Mouse (Mus musculus): ENCODE measurements at regions not wholly inside any gene's neighbourhood (a gene's known extent, or its start where the extent isn't known, plus 50 kb on each side); places are given as distances from the start of the nearest gene placed in this dataset.
"Not testable (repeated sequence)": the region's sequence is repeated elsewhere in the genome, so short reads cannot be mapped to it uniquely, and the experiment has no call there.

DNA sequence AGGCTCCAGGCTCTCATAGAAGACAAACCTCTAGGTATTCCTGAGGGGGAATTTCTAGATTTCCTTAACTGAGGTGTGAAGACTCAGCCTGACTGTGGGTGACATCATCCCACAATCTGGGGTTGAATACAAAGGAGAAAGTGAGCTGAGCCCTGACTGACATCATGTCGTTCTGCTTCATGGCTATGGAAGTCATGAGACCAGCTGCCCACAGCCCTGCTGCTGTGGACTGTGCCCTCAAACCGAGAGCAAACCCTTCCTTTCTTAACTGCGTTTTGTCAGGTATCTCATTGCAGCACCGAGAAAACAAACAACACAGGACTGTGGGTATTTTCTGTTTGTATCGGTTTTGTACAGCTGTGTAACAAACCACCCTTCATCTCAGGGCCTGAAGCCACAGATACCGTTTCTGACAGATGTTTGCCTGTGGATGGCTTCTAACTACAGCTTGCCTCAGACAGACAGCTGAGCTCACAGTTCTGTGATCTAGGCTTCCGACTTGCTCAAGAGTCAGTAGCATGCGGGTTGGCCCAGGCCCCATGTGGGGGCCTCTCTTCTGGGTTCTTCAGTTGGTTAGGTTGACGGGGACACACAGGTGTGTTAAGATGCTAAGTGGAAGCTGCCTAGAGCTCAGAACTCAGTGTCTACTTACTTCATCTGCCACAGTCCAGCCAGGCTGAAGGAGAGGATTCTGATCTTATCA lies 150.9 kb downstream of the Tpra1 start:
- no peak for DNase-seq (ENCODE audit: low read depth, low spot score)

DNA sequence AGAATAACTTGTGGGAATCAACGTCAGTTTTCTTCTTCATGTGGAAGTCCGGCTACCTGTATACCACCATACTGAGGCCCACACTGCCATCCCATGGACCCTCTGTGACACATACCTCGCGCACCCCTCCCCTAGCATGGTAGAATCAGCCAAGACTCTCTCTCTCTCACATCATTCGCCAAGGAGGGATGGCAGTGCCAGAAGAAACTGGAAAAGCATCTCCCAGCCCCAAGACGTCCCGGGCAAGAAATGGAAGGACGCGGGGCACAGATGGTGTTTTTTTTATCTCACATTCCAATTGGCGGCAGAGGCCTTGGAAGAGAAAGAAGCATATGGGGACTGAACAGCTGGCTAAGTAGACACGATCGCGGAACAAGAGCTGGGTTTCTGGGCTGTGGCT lies 152.0 kb downstream of the Tpra1 start:
- DNase-seq (ENCODE audit: low read depth, low spot score), result no peak

DNA sequence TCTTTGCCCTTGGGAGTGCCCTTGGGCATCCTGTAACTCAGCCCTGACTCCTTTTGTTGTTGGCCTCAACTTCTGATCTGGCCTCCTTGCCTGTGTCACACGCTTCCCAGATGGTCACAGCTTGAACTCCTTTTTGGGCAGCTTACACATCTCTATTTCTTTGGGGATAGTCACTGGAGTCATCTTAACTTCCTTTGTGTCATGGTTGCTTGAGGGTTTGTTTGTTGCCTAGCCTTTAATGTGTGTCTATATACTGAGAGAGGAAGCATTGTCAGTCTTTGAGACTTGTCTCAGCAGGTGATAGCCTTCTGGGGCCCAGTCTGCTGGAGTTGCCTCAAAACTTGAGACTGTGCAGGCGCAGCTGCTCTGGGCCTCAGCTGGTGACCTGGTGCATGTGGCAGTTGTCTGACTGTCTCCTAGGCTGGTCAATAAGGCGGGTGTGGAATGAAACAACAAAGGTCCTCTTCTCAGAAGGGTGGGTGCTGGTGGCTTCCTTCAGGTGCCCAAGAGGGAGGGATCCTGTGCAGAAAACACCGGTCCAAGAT lies 157.5 kb downstream of the Tpra1 start:
- DNase-seq (ENCODE audit: low read depth, low spot score), result no peak

DNA sequence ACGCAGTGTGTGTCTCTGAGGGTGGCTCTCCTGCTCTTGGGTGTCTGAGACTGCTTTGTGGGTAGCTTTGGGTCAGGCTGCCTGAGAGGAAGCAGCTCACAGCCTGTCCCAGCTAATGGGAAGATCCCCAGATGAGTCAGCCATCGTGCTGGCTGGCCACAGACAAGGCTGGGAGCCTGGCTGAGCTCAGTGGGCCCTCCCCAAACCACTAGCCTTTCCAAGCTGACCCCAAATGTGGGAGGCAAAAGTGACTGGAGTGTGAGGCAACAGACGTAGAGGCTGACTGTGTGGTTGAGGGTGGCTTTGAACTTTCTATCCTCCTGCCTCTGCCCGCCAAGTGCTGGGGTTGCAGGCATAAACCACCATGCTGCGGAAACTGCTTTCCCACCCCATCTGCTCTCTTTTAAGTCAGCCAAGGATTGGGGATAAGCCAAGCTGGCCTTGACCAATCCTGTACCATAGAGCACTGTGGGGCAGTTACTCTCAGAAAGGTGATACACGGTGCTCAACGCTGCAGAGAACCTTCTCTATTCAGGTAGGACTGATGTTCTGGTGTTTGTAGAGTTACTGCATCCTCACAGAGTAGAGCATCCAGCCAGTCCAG lies 163.0 kb downstream of the Tpra1 start:
- DNase-seq (ENCODE audit: low read depth, low spot score), result no peak

DNA sequence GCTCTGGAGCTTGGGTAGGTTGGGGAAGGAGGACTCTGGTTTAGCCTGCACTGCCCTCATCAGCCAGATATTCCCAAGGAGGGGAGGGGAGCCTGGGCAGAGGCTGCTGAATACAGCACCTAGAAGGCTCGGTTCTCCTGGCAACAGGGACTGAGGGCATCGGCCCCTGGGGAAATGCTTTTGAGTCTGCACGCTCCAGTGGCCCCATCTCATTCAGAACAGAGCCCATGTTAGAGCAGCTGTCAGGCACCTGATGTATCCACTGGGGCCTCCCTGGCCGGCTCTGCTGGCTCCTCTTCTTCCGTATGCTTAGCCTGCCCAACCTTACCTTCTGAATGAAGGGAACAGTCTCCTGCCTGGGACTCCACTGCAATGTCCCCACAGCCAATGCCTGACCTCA lies 164.5 kb downstream of the Tpra1 start:
- DNase-seq (ENCODE audit: low read depth, low spot score), result no peak

DNA sequence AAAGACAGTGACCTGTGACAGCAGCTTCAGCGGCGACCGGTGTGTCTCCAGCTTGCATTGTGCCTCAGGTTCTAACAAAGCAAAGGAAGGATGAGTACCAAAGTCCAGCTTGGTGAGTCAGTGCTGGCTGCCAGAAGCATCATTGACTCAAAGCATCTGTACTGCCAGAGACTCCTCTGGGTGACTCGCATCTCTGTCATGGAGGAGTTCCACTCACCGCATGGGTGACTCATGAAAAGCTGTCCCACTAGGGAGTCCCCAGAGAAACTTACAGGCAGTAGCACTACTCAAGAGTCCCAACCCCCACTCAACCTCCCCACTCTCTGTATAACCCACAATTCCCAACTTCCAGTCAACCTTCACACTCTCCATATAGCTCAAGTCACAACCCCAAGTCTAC lies 166.2 kb downstream of the Tpra1 start:
- no peak for DNase-seq (ENCODE audit: low read depth, low spot score)

DNA sequence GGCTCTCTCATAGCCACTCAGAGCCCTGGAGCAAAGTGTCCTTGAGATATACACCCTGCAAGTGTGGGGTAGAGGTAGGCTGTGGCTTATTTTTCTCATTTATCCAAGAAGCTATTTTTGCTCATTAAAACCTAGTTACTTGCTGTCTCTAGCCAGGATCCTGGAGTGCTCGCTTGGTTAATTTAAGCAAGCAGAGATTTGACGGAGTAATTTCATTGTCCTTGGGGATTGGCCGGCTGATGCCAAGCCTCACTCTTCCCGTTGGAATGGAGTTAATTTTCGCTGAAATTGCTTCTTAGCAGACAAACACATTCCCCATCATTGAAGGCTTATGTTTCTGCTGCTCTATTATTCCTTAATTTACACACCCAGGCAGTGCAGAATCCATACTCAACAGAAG lies 167.1 kb downstream of the Tpra1 start:
- no peak for DNase-seq (ENCODE audit: low read depth, low spot score)

DNA sequence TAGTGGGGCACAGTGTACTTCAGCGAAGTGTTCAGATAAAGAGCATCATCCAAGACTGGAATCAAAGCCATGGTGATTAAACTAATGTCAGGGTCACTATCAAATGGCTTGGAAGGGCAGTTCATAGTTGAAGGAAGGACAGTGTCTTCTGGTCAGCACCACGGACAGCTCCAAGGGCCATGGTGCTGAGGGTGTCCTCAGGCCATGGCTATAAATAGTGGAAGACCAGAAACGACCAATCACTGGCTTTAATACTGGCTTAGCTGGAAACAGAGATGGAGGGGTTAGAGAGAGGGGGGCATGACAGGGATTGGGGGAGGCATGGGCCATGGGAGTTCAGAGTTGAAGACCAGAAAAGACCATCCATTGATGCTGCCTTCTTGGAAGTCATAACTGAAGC lies 168.0 kb downstream of the Tpra1 start:
- no peak for DNase-seq (ENCODE audit: low read depth, low spot score)

DNA sequence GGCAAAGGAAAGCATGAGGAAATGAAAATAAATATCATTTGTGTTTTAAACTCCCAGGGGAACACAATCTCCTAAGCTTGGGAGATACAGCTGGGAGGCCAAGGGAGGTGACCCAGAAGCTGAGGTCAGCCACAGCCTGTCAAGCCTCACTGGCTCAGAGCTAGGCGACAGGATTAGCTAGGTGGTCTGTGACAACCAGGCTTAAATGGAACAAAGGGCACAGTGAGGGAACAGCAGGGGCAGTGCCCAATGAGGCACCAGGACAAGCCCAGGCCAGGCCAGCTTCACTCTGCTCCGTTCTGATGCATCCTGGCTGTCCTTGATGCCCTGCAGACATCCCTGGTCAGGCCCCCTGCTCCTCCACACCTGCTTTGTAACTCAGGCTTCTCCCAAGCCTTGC lies 169.7 kb downstream of the Tpra1 start:
- DNase-seq (ENCODE audit: low read depth, low spot score), result peak; percentile 13

DNA sequence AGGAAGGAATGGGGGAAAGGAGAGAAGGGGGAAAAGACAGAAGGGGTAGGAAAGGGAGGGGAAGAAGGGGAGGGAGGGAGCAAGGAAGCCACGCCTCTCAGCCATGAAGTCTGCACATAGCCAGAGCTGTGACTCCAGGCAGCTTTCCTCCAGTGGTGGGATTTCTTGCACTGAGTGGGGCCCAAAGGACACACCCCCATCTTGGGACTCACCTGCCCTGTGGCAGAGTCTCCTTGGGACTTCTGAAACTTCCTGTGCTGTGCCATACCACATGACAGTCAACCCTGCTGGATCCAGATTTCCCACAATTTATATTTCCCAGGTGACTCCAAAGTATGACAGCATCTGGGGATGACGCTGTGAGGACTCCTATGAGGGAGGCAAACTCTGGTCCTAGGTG lies 170.5 kb downstream of the Tpra1 start:
- no peak for DNase-seq (ENCODE audit: low read depth, low spot score)

DNA sequence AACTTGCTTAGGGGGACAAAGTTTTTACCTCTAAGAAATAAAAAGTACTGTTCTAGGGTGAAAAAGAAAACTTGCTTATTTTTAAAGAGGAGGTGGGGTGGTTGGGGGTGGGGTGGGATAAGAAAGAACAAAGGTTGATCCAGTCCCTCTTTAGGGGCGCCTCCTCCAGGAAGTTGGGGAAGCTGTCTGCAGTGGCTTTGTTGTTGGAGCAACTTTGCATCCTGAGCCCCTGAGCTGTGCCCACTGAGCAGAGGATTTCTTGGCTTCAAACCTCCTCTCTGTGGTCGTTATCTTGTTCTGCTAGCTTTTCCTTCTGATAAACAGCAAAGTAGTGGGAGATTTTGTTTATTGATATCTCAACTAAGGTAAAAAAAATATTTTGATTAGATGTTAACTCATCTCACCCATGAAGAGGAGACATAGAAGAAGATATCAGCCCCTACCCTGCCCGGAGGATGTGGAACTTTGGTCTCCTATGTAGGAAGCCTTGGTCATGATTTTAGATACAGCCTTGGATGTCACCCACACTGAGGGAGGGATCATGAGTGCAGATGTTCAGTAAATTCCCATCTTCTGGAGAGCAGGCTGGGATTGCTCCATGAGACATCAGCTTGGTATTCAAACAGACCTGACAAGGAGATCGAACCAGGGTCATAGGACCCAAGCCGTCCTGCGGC lies 179.7 kb downstream of the Tpra1 start:
- no peak for DNase-seq (ENCODE audit: low read depth, low spot score)

DNA sequence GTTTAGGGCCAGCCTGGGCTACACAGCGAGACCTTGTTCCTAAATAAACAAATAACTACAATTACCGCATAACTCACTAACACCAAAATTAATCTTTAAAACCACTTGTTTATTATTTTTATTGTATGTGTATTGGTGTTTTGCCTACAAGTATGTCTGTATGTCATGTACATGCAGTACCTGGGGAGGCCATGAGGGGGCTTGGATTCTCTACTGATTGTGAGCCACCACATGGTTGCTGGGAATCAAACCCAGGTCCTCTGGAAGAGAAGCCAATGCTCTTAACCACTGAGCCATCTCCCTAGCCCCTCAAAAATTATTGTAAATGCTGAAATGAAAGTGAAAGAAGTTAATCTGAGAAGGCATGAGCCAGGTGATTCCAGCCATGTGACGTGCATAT lies 182.4 kb downstream of the Tpra1 start:
- no peak for DNase-seq (ENCODE audit: low read depth, low spot score)

DNA sequence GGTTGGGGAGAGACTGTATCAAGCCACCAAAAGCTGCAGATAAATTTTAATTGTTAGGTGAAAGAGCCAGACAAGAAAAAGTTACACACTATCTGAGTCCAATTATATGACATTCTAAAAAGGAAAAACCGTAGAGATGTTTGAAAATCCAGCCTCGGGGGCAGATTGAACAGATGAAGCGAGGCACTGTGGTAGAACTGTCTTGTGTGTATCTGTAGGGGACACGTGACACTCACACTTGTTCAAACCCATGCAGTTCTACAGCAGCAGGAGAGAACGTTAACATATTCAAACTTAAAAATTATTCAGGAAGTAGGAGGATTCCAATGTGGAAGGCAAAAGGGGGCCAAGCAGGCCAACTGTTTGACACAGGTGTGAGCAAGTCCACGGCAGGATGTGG lies 183.1 kb downstream of the Tpra1 start:
- no peak for DNase-seq (ENCODE audit: low read depth, low spot score)

DNA sequence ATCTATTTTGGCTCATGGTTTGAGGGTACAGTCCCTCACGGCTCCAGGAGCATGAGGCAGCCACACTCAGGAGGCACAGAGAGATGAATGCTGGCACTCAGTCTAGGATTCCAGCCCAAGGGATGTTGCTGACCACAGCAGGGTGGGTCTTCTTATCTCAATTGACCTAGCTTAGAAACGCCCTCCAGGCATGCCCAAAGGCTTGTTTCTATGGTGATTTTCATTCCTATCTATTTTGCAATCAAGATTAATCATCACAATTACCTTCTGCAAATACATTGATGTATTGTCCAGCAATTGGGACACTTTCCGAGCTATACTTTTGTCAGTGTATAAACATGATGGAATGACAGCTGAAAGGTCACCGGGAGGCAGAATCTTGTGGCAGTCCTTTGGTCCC lies 185.6 kb downstream of the Tpra1 start:
- DNase-seq (ENCODE audit: low read depth, low spot score), result no peak

DNA sequence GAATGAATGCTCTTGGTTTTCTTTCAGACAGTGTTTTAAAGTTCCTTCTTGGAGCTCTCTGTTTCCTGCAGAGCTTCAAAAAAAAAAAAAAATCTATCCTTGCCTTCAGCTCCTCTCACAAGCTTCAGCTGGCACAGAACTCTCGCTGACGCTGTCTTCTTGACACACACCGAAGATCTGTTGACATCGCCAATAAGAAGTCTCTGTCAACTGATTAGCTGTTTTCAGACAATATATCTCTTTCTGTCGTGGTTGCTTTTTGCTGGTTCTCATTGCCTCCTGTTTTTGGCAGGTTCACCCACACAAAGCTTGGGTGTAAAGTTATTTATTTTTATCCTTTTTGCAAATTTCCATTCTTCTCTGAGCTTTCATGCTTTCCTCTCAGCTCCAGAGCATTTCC lies 188.0 kb downstream of the Tpra1 start:
- no peak for DNase-seq (ENCODE audit: low read depth, low spot score)

DNA sequence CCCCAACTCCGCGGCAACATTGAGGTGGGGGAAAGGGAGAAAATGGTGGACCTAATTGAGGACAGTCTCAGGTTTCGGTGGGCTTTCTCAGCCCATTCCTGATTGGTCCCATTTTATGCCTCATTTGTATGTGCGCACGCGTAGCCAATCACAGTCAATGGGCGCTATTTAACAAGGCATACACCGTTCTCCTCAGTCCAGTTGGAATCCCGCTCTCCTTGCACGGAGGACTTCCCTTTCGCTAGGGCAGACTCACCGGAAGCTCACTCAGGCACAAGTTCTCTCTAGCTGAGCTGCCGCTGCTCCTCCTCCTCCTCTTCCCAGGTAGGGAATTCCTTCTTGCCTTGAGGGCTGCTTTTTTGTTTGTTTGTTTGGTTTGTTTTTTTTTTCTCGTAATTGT lies 193.9 kb downstream of the Tpra1 start:
- DNase-seq (ENCODE audit: low read depth, low spot score), result no peak

DNA sequence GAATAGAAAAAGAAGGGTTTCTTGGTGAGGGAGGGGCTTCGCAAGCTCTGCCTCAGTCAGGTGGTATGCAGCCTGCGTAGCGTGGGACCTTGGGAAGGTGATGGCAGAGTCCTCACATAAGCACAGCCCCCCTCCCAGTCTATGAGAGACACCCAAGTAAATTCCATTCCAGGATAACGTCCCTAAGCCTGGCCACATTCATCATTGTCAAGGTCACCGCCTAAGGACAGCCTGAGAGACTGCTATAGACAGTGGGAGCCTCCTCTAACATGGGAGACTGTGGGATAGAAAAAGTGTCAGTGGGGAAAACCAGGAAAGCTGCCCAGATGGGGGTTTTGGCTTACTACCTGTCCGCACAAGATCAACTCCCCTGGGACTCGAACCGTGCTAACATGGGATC lies 195.5 kb downstream of the Tpra1 start:
- DNase-seq (ENCODE audit: low read depth, low spot score), result no peak

DNA sequence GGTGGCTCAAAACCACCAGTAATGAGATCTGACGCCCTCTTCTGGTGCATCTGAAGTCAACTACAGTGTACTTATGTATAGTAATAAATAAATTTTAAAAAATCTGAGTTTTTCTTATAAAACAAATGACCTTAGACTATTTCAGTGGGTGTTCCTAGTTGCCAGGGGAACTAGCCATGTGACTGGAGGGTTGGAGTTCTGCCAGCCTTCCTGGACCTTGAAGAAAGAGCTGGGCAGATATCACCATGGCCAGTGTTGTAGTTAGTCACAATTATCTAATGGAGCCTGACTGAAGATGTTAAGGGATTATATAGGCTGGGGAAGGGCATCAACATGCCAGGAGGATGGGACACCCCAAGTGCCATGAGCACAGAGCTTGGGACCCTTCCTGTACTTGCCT lies 217.2 kb downstream of the Tpra1 start:
- DNase-seq (ENCODE audit: low read depth, low spot score), result no peak

DNA sequence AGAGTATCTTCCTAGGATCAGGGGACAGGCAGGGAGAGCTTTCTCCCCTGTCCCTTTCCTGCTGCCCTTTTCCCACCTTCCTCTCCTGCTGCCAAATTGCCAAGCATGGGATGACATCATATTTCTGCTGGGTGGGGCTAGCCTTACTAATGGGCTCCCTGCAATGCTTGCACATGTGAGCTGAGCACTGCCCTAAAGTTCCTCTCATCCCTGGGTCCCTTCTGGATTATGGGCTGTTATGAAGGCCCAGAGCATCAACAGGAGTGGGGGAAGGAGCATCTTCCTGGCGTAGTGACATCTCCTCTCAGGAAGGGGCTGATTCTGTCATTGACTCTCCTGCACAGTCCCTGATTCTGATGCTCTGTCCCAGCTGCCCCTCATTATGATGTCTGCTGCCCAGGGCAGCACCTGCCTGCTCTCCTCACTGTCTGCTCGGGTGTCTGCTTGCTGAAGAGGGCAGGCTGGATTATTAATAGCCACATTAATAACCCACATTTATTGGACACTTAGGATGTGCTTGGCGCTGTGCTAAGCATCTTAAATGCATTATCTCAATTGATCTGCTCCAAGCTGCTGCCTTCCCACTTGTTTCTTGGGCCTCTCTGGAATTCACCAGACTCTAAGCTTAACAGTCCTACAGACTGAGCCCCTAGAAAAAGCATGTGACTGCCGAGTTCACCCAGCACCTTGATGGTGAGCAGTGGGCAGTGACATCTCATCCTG lies 219.1 kb downstream of the Tpra1 start:
- DNase-seq (ENCODE audit: low read depth, low spot score), result no peak

DNA sequence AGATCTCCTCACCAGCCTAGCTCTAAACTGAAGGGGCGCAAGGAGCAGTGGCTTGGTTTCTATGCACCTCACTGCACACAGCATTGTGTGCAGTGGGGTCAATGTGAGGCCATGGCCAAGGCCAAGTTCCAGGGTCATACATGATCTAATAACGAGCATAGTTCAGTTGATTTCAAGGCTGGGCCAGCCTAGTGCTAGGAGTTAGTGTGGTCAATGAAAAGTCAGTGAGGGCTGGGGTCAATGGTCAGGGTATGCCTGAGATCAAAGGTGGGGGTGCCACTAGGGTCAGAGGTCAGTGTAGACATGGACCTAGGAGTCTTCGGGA lies 219.7 kb downstream of the Tpra1 start:
- DNase-seq (ENCODE audit: low read depth, low spot score), result no peak

DNA sequence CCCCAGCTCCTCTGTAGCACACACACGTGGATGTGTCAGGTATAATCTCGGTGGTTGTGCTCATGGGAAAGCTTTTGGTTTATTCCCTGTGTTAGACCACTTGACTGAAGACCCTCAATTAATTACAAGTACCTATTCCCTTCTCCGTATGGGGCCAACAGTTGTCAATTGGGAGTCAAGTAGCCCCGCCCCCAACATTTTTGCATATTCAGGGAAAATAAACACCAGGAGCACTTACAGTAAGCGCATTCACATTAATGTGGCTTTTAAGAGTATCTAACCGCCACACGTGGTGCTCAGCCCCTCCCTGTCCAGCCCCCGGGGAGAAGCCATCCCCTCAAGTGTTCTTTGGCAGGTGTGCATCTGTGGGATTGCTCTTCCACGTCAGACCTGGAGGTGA lies 223.9 kb downstream of the Tpra1 start:
- no peak for DNase-seq (ENCODE audit: low read depth, low spot score)

DNA sequence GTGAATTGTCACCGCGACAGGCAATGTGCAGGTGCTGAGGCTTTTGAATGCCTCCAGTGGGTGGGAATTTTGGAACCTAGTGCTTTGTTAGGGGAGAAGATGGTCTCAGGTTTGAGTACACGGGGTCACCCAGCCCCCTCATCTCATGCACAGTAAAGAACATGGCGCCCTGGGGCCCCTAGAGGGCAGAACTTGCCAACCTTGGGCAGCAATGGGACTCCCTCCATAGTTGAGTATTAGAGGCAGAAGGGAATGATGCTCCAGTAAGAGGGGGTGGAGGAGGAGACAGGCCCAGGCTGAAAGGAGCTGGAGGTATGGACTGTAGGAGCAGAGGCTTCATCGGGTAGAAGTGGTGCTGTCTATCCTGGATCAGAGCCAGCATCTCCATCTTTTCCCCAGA lies 226.1 kb downstream of the Tpra1 start:
- not testable (repeated sequence) for DNase-seq (ENCODE audit: low read depth, low spot score)

DNA sequence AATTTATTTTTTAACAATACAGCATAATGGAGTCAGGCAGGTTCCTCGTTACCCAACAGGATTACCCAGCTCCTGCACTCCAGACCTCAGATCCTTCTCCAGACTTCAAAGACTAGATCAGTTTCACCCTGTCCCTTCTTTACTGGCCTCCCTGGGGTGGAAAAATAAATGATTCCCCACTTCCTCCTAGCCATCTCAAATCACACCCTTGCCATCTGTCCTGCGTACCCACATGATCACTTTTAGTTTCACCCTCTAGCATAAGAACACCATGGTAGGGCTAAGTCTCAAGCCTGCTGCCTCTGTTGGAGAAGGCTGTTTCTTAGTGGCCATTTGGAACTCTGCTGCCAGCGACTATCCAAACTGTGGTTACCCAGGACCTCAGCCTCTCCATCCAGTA lies 222.0 kb downstream of the Plxna1 start:
- DNase-seq (ENCODE audit: low read depth, low spot score), result no peak

All from retina, postnatal 7 days (tissue).